Mouse (Mus musculus) left cerebral cortex, postnatal 14 days (tissue): Measurements from ENCODE around the gene Tmem208. TPM values are rescaled to one million over a fixed set of nuclear protein-coding genes. Genes with fewer than 3 reads are reported as not detected.

Source experiments
- DNase-seq, 2 experiments: peaks; one replicate each; pipeline ENCODE4 v3.0.0; 2021 to 2022; ENCODE audit warnings: low spot score in 2 of 2, mixed read lengths in 1 of 2
- intact Hi-C: fragments of 180-260 bp; cut with DNase I; formaldehyde crosslinking; loops from one replicate; pipeline ENCODE4 v1.15.1; 2025
- total RNA-seq, 2 experiments: library from RNA; stranded (reverse); gene quantifications; 2 replicates each; pipeline ENCODE4 v1.2.3; 2021

Tmem208 gene
- total RNA-seq, 2 experiments from 2014 or later, result 42.2 to 43.1 TPM

DNA sequence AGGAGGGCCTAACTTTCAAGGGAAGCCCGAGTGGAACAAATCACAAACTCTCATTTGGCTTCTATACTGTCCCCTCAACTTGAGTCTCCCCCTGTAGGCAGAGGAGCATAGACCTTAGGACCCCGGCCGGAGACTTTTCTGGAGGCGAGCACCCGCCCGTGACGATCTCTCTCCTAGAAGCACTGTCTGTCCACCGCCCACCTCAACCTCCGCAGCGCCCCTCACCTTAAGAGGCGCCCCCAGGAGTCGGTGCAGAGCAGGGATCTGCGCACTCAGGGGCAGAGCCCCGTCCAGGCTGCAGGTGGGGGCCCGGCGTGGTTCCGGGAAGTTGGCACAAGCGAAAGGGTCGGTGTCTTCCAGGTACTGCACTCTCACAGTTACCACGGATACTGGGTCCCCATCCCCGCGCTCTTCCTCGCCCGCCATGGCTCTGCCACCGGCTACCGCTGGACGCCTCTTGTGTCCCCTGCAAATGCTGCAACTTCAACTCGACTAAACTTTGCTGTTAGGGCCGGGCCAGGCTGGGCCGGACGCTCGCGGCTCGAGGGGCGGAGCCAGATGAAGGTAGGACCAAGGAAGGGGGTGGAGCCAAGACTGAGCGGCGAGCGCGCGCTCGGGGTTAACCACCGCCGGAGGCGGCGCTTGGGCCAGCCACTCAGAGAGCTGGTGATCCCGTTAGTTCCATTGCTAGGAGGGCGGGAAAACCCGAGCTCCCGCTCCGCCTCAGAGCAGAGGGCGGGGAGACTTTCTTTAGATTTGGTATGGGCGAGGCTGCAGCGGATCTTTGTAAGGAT lies 21.5 kb downstream of the Tmem208 start, which contains the start of gene Fhod1:
Fhod1 (minus strand) TSS at position 526 of the 794 bp plus-strand sequence.
- intact Hi-C loops, result no loop called here
- DNase-seq, result peak; percentile 86 to 89

DNA sequence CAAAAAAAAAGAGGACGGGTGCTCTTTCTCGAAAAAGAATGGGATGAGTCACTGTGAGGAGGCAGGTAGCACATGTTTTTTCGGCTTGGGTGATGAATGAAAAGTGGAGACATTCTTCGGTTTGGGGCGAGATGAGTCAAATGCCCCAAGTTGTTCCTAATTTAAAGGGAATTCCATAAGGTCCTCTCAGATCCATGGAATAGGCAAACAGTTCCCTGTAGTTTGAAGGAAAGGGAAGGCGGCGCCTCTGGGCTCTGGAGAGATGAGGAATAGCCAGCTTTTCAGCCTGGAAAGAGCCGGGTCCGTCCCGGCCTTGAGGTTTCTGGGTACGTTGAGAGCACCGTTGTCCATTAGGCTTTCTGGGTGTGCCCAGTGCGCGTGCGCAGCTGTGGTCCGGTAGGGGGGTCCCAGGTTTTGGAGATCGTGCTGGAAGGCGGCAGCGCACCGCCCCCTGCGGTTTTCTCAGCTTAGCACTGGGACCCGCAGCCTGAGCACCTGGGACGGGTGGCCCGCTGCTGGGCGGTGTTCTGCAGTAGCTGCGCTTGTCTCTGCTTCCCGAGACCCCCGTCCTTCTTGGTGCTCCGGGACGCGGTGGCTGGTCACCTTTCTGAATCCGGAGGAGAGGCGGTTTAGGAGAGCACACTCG lies 22.4 kb downstream of the Tmem208 start, which contains the start of gene Slc9a5:
Slc9a5 (plus strand) TSS at position 394 of the 646 bp plus-strand sequence.
- intact Hi-C loops, result no loop called here
- DNase-seq, result peak; percentile 43 to 55

DNA sequence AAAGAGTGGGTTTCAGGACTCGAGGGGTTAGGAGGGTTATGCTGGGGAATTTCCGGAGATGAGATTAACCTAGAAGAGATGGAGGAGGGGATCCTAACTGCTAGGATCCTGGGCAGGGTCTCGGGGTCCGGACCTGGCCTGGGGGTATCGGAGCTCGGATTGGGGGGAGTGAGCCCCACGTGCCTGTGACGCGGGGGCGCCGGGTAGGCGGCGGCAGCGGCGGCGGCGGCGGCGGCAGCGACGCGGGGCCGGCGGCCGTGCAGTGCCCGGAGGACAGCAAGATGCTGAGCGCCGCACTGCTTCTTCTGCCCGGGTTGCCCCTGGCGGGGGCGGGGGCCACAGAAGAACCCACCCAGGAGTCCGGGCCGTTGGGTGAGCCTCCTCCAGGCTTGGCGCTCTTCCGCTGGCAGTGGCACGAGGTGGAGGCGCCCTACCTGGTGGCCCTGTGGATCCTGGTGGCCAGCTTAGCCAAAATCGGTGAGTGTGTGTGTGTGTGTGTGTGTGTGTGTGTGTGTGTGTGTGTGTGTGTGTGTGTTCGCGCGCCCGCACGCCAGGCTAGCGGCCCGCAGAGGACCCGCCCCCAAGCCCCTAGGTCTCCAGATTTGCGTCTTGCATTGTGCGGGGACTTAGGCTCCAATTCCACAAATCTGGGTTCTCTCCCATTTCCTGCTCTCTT lies 23.1 kb downstream of the Tmem208 start:
- DNase-seq, result peak in 1 of 2 experiments; percentile 35
- intact Hi-C loops, result no loop called here

- intact Hi-C loops, result no loop called here
- DNase-seq, result peak in 1 of 2 experiments; percentile 52
Measured at GRCm38 (mm10) chr8:105350186-105350585, 24.0 kb downstream of the Tmem208 start.

DNA sequence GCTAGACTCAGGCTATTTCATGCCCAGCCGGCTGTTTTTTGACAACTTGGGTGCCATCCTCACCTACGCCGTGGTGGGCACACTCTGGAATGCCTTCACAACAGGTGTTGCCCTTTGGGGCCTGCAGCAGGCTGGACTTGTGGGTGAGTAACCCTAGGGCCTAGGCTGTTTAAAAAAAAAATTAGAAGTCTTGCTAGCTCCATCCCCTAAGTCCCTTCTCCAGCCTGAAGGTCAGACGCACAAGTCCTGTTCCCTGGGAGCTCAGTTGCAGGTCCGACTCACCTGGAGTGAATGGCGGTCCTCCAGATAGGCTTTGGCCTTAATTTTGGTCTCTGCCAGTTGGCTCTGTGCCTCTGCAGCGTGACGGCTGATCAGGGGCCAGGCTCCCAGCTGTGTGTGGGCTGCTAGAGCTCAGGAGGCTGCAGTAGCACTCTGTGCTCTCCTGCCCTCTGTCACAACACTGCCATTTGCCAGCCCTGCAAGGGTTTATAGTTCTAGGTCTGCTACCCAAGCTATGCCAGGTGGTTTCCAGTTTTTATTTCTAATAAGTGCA lies 27.5 kb downstream of the Tmem208 start:
- no peak for DNase-seq
- intact Hi-C loops, result no loop called here

DNA sequence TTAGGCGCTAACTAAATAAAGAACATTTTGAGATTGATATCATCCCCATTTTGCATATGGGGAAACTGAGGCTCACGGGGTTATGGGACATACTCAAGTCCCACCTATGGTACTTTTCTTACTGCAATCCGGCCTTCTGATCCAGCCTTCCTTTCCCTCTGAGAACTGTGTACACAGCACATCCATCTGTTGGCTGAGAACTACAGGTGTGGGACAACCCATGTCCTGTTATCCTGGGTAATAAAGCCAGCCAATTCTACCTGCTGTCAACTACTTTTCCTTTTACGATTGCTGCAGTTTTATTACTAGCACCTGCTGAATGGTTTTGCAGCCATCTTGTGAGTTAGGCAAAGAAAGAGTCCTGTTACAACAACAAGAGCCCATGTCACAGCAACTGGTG lies 28.4 kb downstream of the Tmem208 start:
- intact Hi-C loops, result no loop called here

GRCm38 (mm10) chr8:105355179-105356024 lies 29.2 kb downstream of the Tmem208 start:
- intact Hi-C loops, result no loop called here
- no peak for DNase-seq

More for the DNA sequence above, 28.4 kb downstream of the Tmem208 start:
- no peak for DNase-seq

DNA sequence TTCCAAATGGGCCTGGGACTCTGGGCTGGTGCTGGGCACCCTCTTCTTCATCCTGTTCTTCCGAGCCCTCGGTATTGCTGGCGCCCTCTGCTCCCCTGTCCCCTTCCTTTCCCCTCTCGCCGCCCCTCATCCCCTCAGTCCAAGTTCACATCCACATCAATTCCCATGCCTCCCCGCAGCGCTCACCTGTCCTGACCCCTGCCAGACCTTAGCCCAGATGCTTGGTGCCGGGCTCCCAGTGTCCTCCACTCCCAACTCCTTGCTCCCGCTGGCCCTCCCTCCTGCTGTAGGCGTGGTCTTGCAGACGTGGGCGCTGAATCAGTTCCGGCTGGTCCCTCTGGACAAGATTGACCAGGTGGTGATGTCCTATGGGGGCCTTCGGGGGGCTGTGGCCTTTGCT lies 30.5 kb downstream of the Tmem208 start:
- no peak for DNase-seq
- intact Hi-C loops, result no loop called here

DNA sequence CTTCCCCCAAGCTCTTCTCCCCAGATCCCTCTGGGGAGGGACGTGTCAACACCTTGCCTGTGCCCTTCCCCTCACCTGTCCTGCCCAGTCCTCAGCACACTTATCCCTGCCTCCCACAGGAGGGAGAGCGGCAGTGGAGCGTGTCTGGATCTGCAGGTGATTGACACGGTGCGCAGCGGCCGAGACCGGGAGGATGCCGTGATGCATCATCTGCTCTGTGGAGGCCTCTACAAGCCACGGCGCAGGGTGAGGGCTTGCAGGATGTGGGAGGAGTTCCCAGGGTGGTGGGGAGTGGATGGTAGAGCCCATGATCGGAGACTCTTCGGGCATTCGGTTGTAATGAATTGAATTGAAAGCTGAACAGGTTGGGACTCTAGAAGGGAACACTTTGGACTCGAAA lies 33.1 kb downstream of the Tmem208 start:
- intact Hi-C loops, result no loop called here
- DNase-seq, result no peak

- intact Hi-C loops, result no loop called here
- DNase-seq, result no peak
Measured at GRCm38 (mm10) chr8:105359646-105360045, 33.5 kb downstream of the Tmem208 start.

DNA sequence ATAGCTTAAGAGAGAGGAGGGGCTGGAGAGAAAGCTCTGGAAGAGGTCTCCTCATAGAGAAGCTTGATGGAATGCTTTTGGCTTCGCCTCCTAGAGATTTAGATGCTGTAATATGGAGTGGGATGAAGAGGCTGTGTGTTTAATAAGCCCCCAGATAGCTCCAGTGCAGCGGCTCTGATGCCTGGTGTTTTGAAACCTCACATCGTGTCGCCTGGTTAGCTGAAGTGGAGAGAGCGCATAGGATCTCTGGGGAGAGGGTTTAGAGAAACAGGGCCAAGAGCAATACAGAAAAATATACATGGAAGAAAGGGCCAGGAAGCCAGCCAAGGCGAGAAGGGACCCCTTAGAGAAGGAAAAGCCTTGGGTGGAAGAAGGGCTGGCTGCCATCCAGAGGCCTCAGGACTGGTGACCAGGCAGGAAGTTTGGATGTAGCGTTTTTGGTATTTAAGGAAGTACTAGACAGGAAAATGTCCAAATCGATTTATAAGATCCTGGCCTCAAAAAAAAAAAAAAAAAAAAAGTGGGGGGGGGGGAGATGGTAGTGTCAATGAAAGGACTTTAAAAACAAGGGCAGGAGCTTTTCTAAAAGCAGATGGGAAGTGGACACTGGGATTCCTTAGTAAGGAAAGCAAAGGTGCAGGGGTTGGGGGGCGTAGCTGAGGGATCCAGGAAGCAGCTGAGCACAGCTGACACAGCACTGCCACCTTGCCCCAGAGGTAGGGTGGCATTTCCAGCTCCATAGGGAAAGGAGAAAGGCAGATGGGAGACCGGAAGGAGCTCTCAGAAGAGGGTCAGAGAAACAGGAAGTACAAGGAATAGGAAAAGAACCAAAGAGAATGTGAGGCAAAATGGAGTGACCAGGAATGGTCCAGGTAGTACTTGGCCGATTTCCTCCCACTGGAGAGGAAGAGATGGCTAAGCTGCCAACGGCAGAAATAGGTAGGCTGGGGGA lies 35.9 kb downstream of the Tmem208 start:
- intact Hi-C loops, result no loop called here
- DNase-seq, result no peak

GRCm38 (mm10) chr8:105367107-105367506 lies 41.0 kb downstream of the Tmem208 start:
- intact Hi-C loops, result no loop called here
- DNase-seq, result no peak

DNA sequence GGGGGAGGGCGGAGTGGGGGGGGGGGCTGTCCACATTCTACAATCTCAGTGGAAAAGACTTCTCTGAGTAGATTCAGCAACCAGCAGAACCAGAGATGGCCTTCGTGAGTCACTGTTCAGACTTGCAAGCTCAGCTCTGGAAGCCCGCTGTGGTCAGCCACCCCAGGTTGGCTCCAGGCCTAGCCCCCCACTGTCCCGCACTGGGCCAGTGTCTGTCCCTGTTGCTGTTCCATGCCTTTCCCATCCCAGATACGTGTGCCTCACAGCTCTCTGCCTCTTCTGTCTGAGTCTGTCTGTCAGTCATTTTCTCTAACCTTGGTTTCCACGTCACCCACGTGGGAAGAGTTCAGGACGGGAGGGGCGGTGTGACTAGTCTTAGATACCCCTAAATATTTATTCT lies 46.3 kb downstream of the Tmem208 start:
- DNase-seq, result no peak
- intact Hi-C loops, result no loop called here

GRCm38 (mm10) chr8:105373032-105373431 lies 46.9 kb downstream of the Tmem208 start, which contains the start of gene Plekhg4:
Plekhg4 (plus strand) TSS chr8:105373274.
- intact Hi-C loops, result no loop called here
- no peak for DNase-seq

GRCm38 (mm10) chr8:105374513-105374966 lies 48.4 kb downstream of the Tmem208 start:
- intact Hi-C loops, result no loop called here
- peak in 1 of 2 experiments; percentile 38 for DNase-seq

- intact Hi-C loops, result no loop called here
- peak; percentile 41 to 52 for DNase-seq
Measured at GRCm38 (mm10) chr8:105378673-105379072, 52.5 kb downstream of the Tmem208 start.

DNA sequence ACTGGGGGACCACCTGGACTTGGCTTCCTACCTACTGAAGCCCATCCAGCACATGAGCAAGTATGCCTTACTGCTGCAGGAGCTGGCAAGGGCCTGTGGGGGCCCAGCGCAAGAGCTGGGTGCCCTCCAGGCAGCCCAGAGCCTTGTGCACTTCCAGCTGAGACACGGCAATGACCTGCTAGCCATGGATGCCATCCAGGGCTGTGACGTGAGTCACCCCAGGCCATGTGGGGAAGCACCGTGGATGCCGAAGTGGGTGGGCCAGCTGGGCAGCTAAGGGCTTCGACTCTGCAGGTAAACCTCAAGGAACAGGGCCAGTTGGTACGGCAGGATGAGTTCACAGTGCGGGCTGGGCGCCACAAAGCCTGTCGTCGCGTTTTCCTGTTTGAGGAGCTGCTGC lies 54.2 kb downstream of the Tmem208 start:
- intact Hi-C loops, result no loop called here
- no peak for DNase-seq

DNA sequence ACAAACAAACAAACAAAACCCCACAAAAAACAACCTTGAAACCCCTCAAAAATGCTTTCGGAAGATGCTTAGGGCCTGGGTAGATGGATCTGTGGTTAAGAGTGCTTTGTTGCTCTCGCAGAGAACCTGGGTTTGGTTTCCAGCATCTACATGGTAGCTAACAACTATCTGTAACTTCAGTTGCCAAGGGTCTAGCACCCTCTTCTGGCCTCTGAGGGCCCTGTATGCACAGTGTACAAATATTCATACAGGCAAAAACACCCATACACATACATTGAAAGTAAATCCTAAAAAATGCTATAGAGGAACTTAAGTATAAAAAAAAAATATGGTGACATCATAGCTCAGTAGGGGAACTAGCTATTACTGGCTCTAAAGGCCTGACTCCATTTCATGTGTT lies 57.9 kb downstream of the Tmem208 start:
- intact Hi-C loops, result no loop called here
- no peak for DNase-seq
